Mouse (Mus musculus) midbrain, embryonic 11.5 days (tissue): ENCODE measurements around the gene BC049715. TPM values are rescaled to one million over a fixed set of nuclear protein-coding genes. Genes with fewer than 3 reads are reported as not detected.
A peak's percentile ranks its signal among the peaks of the same experiment; 100 is the strongest.
"Not testable (repeated sequence)": the region's sequence is repeated elsewhere in the genome, so short reads cannot be mapped to it uniquely, and the experiment has no call there.

Experiments used
- ATAC-seq: fragments of 200-750 bp; cut with Nextera tagmentation; 2 replicates; pipeline ENCODE4 v1.8.0; 2017; ENCODE audit warnings: moderate TSS enrichment, moderate library complexity; ENCODE audit not compliant: low FRiP score
- DNase-seq: peaks from one replicate; pipeline ENCODE4 v3.0.0; 2015; ENCODE audit warnings: low spot score; ENCODE audit errors: missing footprints
- H3K27ac ChIP-seq: fragments of 300-500 bp; sonication (generic); 2 replicates; pipeline ENCODE4 v1.5.1; 2014; ENCODE audit warnings: low read depth, low read length
- H3K27me3 ChIP-seq: fragments of 300-500 bp; sonication (generic); 2 replicates; pipeline ENCODE4 v1.6.1; 2014; ENCODE audit warnings: mild to moderate bottlenecking, low read length, moderate library complexity, mixed read lengths; ENCODE audit not compliant: control insufficient read depth, insufficient read depth
- H3K36me3 ChIP-seq: fragments of 300-500 bp; sonication (generic); 2 replicates; pipeline ENCODE4 v1.6.1; 2014; ENCODE audit warnings: mild to moderate bottlenecking, low read length, moderate library complexity, mixed read lengths; ENCODE audit not compliant: control insufficient read depth, insufficient read depth
- H3K4me1 ChIP-seq: fragments of 300-500 bp; sonication (generic); 2 replicates; pipeline ENCODE4 v1.6.1; 2014; ENCODE audit warnings: low read length; ENCODE audit not compliant: control insufficient read depth, insufficient read depth
- H3K4me2 ChIP-seq: fragments of 300-500 bp; sonication (generic); 2 replicates; pipeline ENCODE4 v1.6.1; 2014; ENCODE audit warnings: mild to moderate bottlenecking, moderate library complexity
- H3K4me3 ChIP-seq: fragments of 300-500 bp; sonication (generic); 2 replicates; pipeline ENCODE4 v1.5.1; 2014; ENCODE audit warnings: low read depth, low read length
- H3K9ac ChIP-seq: fragments of 300-500 bp; sonication (generic); 2 replicates; pipeline ENCODE4 v1.6.1; 2014; ENCODE audit warnings: low read length
- H3K9me3 ChIP-seq: fragments of 300-500 bp; sonication (generic); 2 replicates; pipeline ENCODE4 v1.6.1; 2016; ENCODE audit warnings: low read length; ENCODE audit not compliant: control insufficient read depth
- WGBS: fragments of 180-500 bp; shearing (Covaris S2); extraction: QIAGEN DNeasy Blood & Tissue Kit; methylation state at CpG from one replicate; pipeline ENCODE4 v1.1.7; 2014; 5-methylcytosine and 5-hydroxymethylcytosine counted together
- polyA plus RNA-seq: library from polyadenylated mRNA; unstranded; fragments of >200 nt; fragmentation: Nextera tagmentation; extraction: Ambion mirVana; gene quantifications from 2 replicates; pipeline ENCODE4 v1.2.1, GENCODE M21; 2014

Gene BC049715
- polyA plus RNA-seq, 1 experiment from 2014 or later = 1.2 TPM

DNA sequence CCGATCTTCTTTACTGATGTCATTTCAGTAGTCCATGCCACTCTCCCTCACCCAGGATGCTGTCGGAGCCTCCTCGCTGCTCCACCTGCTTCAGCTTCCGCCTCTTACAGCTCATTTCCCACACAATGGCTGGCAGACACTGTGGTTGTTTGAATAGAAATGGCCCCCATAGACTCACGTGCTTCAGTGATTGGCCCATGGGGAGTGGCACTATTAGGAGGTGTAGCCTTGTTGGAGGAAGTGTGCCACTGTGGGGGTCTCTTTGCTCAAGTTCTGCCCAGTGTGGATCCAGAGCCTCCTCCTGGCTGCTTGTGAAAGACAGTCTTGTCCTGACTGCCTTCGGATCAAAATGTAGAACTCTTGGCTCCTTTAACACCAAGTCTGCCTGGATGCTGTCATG lies 31.6 kb upstream of the BC049715 start:
- Histone ChIP-seq H3K4me2 (no peak overlapping the region), H3K36me3 (no peaks in the 10 kb centered on the region), H3K27ac (no peak overlapping the region), H3K9ac (no peak overlapping the region), H3K4me1 (no peaks in the 10 kb centered on the region; the same call in 1 of the 2 replicates), H3K4me3 (no peak overlapping the region), H3K9me3 (no peaks in the 10 kb centered on the region), H3K27me3 (no peaks in the 10 kb centered on the region)
- WGBS = 62% methylated on average over 6 of the region's 6 CpGs
- no peak for DNase-seq
- ATAC-seq = no peak

GRCm38 (mm10) chr6:136797874-136798693 lies 29.3 kb upstream of the BC049715 start:
- not testable (repeated sequence) for H3K27me3 ChIP-seq, H3K36me3 ChIP-seq, H3K4me3 ChIP-seq, H3K4me2 ChIP-seq, H3K9ac ChIP-seq, H3K4me1 ChIP-seq, H3K9me3 ChIP-seq, DNase-seq, ATAC-seq, H3K27ac ChIP-seq
- WGBS = 90% methylated on average over 3 of the region's 3 CpGs

DNA sequence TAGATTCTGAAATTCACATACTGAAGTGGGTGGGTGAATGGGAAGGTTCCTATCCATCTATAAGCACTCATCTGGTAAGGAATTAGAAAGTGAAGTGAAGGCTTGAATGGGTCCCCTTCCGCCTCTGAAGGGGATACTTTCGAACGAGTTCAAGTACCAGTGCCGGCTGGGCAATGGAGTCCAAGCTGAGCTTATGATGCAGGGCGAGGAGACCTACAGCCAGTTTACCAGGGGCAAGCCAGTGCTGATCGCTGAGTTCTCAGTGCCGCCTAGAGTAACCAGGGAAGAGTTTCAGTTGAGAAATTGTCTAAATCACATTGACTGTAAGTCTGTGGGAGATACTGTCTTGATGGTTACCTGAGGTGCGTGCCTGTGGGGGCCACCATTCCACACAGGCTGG lies 26.7 kb upstream of the BC049715 start:
- Histone ChIP-seq H3K4me1 (peaks cover 6% of the 10 kb centered on the region; the same call in 1 of the 2 replicates), H3K27me3 (no peaks in the 10 kb centered on the region), H3K4me3 (no peak overlapping the region), H3K9ac (no peak overlapping the region), H3K4me2 (no peak overlapping the region), H3K27ac (no peak overlapping the region), H3K36me3 (no peaks in the 10 kb centered on the region), H3K9me3 (no peaks in the 10 kb centered on the region)
- WGBS = 92% methylated on average over 8 of the region's 8 CpGs
- ATAC-seq = no peak
- DNase-seq = peak; percentile 60

DNA sequence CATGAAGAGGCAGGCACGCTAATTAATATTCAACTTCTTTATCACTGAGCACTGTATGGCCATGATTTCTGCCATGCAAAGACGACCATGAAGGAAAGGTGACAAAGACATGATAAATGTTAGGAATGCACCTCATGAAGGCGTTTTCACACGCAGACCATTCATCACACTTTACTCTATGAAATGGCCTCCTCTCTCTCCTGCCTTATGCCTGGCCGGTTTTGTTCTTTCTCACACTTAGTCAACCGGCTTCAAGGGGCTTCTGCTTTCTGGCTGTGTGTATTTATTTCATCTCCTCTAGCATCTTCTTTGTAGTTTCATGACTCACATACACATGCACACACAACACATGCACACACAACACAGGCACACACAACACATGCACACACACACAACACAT lies 26.2 kb upstream of the BC049715 start:
- Histone ChIP-seq H3K9me3 (no peaks in the 10 kb centered on the region), H3K4me3 (no peak overlapping the region), H3K27ac (no peak overlapping the region), H3K4me1 (peaks cover 6% of the 10 kb centered on the region; the same call in 1 of the 2 replicates), H3K27me3 (no peaks in the 10 kb centered on the region), H3K36me3 (no peaks in the 10 kb centered on the region), H3K9ac (no peak overlapping the region), H3K4me2 (no peak overlapping the region)
- WGBS = 88% methylated on average over 6 of the region's 6 CpGs
- ATAC-seq = no peak
- DNase-seq = no peak

DNA sequence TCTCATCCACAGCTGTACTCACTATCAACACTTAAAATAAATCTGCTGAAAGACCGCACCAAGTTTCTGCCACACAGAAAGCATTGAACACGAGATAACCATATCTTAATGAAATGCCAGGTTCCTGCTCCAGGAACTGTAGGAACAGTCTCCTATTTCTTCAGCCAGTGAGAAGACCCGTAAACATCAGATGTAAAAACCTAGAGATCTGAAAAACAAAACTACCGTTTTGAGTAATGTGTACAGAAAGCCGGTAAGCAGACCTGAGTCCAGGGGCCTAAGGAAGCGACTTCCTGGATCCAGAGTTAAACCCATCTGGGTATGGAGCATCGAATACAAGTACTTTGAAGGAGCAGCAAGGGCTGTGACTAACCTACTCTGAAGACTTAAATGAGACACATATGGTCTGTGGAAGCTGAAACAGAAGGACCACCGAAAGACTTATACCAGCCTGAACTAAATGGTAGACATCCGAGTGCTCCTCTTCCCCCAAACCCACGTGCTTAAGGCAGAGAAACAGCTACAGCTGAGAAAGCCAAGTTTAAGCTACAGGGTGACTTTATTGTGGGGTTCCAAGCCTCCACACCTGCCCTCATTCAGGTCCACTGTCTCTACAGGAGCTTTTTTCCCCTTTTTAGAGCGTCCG lies 24.2 kb upstream of the BC049715 start:
- Histone ChIP-seq H3K4me2 (peak overlapping the region; percentile 80), H3K4me1 (peaks cover 6% of the 10 kb centered on the region; the same call in 1 of the 2 replicates), H3K36me3 (no peaks in the 10 kb centered on the region), H3K27me3 (no peaks in the 10 kb centered on the region), H3K9ac (peak overlapping the region; percentile 95), H3K9me3 (no peaks in the 10 kb centered on the region), H3K27ac (peak overlapping the region; percentile 100), H3K4me3 (peak overlapping the region; percentile 69)
- no peak; the same call in 1 of the 2 replicates for ATAC-seq
- peak; percentile 97 for DNase-seq
- WGBS = 24% methylated on average over 12 of the region's 12 CpGs

DNA sequence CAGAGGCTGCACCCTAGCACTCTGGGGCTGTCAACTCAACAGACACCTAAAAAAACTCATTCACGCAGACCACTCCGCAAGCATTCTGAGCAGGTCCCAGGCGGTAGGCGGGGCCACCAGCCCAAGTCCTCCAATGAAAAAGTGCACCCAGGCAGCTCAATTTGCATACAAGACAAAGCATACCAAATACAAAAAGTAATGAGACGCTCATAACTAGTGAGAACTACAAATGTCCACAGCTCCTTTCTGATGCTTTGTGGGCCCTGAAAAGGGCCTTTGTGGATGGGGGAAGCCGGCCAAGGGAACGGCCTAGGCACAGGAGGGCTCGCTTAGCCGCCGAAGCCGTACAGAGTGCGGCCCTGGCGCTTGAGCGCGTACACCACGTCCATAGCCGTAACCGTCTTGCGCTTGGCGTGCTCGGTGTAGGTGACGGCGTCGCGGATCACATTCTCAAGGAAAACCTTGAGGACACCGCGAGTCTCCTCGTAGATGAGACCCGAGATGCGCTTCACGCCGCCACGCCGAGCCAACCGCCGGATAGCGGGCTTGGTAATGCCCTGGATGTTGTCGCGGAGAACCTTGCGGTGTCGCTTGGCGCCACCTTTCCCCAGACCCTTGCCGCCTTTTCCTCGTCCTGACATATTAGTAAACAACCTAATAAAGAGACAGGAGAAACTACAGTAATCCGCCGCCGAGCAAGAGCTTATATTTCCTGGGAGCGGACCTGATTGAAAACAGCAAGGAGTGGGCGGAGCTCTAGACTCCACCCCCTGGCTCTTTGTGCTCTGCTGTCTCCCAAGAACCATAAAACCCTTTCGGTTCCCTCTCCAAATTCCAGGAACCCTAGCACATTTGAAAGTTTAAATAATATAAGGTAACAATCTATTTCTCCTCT lies 23.4 kb upstream of the BC049715 start, which contains the start of gene Hist4h4:
TSS of gene Hist4h4 (minus strand) at position 677 of the 895 bp plus-strand sequence.
- WGBS = under 1% methylated on average over 50 of the region's 50 CpGs
- H3K27ac ChIP-seq = peak within 1 kb of the TSS; percentile 100
- H3K9ac ChIP-seq = peak within 1 kb of the TSS; percentile 95
- peak within 1 kb of the TSS; percentile 69 for H3K4me3 ChIP-seq
- ATAC-seq = peak; percentile 74
- no peaks in the 10 kb centered on the region for H3K36me3 ChIP-seq
- H3K4me1 ChIP-seq = peaks cover 9% of the 10 kb centered on the region; the same call in 1 of the 2 replicates
- H3K27me3 ChIP-seq = no peaks in the 10 kb centered on the region
- no peaks in the 10 kb centered on the region for H3K9me3 ChIP-seq
- H3K4me2 ChIP-seq = peak within 1 kb of the TSS; percentile 80
- peak; percentile 100 for DNase-seq

DNA sequence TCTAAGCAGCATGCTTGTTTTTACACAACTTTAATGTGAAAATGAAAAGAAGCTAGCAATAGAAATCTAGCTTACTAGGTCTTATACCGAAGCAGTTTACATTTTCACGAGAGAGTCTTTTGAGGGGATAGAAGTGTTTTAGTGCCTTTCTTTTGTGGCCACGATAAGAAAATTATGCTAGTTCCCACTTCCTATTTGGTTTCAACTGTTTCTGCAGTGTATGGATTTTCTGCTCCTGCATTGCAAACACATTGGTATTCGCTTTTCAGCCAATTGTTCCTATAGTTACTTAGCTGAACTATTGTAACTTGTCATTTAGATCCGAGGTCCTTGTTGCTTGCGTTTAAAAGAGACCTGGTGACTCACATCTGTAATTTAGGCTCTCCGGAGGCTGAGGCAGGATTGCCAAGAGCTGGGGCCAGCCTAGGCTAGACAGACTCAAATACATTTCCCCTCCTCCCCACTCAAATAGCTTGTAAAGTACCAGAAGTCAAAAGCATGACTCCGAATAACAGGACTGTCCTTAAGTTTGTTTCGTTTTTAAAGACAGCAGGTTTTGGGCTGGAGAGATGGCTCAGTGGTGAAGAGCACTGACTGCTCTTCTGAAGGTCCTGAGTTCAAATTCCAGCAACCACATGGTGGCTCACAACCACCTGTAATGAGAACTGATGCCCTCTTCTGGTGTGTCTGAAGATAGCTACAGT lies 22.6 kb upstream of the BC049715 start:
- no peak for ATAC-seq
- 38% methylated on average over 9 of the region's 9 CpGs for WGBS
- H3K9me3 ChIP-seq = no peaks in the 10 kb centered on the region
- peak overlapping the region; percentile 95 for H3K9ac ChIP-seq
- peaks cover 13% of the 10 kb centered on the region for H3K4me1 ChIP-seq
- H3K27me3 ChIP-seq = no peaks in the 10 kb centered on the region
- H3K36me3 ChIP-seq = no peaks in the 10 kb centered on the region
- peak; percentile 85 for DNase-seq
- H3K4me3 ChIP-seq = peak overlapping the region; percentile 69
- peak overlapping the region; percentile 100 for H3K27ac ChIP-seq
- peak overlapping the region; percentile 80 for H3K4me2 ChIP-seq

- no peaks in the 10 kb centered on the region for H3K27me3 ChIP-seq
- DNase-seq (peak; percentile 80), ATAC-seq (no peak)
- H3K27ac ChIP-seq = no peak overlapping the region
- H3K4me2 ChIP-seq = no peak overlapping the region
- H3K9me3 ChIP-seq = no peaks in the 10 kb centered on the region
- WGBS = 92% methylated on average over 1 of the region's 1 CpGs
- H3K4me1 ChIP-seq = peaks cover 13% of the 10 kb centered on the region
- H3K36me3 ChIP-seq = no peaks in the 10 kb centered on the region
- no peak overlapping the region for H3K4me3 ChIP-seq
- H3K9ac ChIP-seq = no peak overlapping the region
Measured at GRCm38 (mm10) chr6:136805409-136805775, 22.0 kb upstream of the BC049715 start.
